Mouse (Mus musculus): ENCODE measurements around the gene Hs6st1. TPM values are rescaled to one million over a fixed set of nuclear protein-coding genes. Genes with fewer than 3 reads are reported as not detected.

Hs6st1 gene
- polyA plus RNA-seq, 1 experiment from 2014 or later = 22.0 TPM

- H3K27ac ChIP-seq = no peak overlapping the region
- H3K4me2 ChIP-seq (replicated peaks) = no peak overlapping the region
- 90% methylated on average over 8 of the region's 8 CpGs for WGBS
- H3K4me1 ChIP-seq = peaks cover 24% of the 10 kb centered on the region
- peaks cover 35% of the 10 kb centered on the region for H3K36me3 ChIP-seq
- no peak overlapping the region for H3K4me3 ChIP-seq
- ATAC-seq (ENCODE audit: low FRiP score) = no peak
- no peak overlapping the region for H3K9ac ChIP-seq
- H3K27me3 ChIP-seq = no peaks in the 10 kb centered on the region
- no peaks in the 10 kb centered on the region for H3K9me3 ChIP-seq (replicated peaks)
Measured at GRCm38 (mm10) chr1:36093741-36094140, 25.5 kb downstream of the Hs6st1 start.

DNA sequence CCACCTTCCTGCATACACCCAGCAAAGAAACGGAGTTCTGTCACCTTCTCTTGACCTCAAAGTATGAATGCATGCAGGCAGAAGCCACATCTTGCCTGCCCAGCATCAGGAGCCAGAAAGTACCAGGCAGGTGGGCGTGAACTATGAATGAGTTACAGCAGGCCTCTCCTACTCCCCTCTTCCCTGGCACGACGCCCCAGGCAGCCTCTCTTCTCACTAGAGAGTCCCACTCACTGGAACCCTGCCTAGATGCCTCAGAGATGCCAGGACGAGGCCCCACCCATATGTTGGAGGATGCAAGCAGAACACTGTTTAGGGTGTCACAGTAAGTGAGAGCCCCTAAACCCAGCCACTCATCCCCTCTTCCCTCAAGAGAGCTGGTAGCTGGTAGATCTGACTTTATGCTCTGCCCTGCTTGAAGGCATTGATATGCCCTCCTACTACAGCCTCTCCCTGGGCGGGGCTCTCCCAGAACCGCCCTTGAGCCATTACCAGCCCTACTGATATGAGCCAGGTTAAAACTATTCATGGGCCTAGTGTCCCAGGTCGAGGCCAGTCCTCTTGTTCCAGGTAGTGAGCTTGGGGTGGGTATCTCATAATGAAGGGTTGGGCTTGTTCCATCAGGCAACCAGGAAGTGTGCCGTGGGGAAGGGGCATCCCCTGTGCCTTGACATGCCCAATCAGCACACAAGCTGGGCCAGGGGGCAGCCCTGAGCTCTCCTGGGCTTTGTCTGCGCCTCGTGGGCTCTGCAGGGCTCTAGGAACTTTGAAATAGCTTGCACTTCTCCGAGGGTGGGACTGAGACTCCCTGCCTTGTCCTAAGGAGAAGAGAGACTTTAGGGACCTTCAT, 27.4 kb downstream of the Hs6st1 start:
- Histone ChIP-seq H3K4me1 (peaks cover 6% of the 10 kb centered on the region; the same call in 1 of the 2 replicates), H3K9ac (no peak overlapping the region), H3K27ac (no peak overlapping the region), H3K4me2 (replicated peaks) (no peak overlapping the region), H3K4me3 (no peak overlapping the region), H3K9me3 (replicated peaks) (no peaks in the 10 kb centered on the region), H3K27me3 (no peaks in the 10 kb centered on the region), H3K36me3 (peaks cover 35% of the 10 kb centered on the region)
- ATAC-seq (ENCODE audit: low FRiP score) = no peak
- 87% methylated on average over 12 of the region's 12 CpGs for WGBS

- Histone ChIP-seq H3K9ac (no peak overlapping the region), H3K27me3 (no peaks in the 10 kb centered on the region), H3K4me3 (no peak overlapping the region), H3K4me2 (replicated peaks) (no peak overlapping the region), H3K4me1 (0 out of 2 replicates have a peak, but pooled peaks cover 2% of the 10 kb centered on the region), H3K36me3 (peaks cover 45% of the 10 kb centered on the region), H3K27ac (no peak overlapping the region), H3K9me3 (replicated peaks) (no peaks in the 10 kb centered on the region)
- no peak for ATAC-seq (ENCODE audit: low FRiP score)
- 93% methylated on average over 4 of the region's 4 CpGs for WGBS
Measured at GRCm38 (mm10) chr1:36098432-36098831, 30.2 kb downstream of the Hs6st1 start.

DNA sequence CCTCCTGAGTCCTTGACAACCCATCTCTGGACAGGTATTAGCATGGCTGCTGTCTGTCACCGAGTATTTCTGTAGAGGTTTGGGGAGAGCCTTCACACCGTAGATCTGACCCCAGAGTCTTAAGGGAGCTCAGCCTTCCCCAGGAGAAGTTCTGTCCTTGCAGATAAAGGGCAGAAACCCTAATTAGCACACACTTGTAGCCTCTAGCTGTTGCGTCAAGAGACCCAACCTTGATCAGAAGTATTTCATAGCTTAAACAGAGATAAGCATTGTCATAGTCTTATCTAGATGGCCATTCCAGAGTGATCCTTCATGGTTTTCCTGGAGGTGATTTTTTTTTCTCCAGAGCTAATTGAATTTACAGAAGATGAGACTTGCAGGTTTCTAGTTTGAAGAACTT, 32.2 kb downstream of the Hs6st1 start:
- Histone ChIP-seq H3K36me3 (peaks cover 46% of the 10 kb centered on the region), H3K9ac (no peak overlapping the region), H3K27me3 (no peaks in the 10 kb centered on the region), H3K27ac (no peak overlapping the region), H3K4me1 (0 out of 2 replicates have a peak, but pooled peaks cover 2% of the 10 kb centered on the region), H3K9me3 (replicated peaks) (no peaks in the 10 kb centered on the region), H3K4me3 (no peak overlapping the region), H3K4me2 (replicated peaks) (no peak overlapping the region)
- no peak for ATAC-seq (ENCODE audit: low FRiP score)
- 90% methylated on average over 3 of the region's 3 CpGs for WGBS

DNA sequence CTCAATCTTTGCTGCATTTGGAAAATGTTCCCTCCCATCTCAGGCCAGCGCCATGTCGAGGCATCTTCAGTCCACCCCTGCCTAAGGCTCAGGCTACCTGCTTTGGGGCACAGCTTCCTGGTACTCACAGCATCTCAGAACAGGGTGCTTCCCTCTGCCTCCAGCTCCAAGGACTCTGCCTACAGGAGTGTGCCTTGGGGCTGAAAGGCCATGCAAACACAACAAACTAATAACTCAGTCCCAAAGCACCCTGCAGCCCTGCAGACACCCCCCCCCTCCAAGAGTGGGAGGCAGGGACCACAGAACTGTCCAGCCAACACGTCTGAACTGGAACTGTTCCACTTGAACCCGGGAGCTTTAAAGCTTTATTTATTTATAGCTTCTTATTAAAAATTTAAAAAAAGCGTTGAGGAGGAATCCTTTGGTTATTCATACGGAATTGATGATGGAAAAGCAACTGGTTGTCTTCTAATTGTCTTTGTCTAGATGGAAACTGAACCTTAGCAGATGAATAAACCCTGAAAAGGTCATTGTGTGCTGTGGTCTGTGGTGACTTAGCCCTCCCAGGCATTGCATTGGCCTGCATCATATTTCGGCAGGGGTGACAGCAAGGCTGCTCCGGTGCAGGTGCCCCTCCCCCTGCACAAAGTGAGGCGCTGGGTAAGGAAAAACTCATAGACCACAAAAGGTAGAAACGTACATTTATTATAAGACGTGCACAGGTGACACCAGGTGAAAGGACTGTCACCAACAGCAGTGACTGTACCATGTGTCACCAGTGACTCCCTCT, 37.9 kb downstream of the Hs6st1 start:
- H3K4me1 ChIP-seq = no peaks in the 10 kb centered on the region
- peaks cover 53% of the 10 kb centered on the region for H3K36me3 ChIP-seq
- H3K27me3 ChIP-seq = no peaks in the 10 kb centered on the region
- H3K4me3 ChIP-seq = no peak overlapping the region
- 86% methylated on average over 11 of the region's 11 CpGs for WGBS
- no peaks in the 10 kb centered on the region for H3K9me3 ChIP-seq (replicated peaks)
- no peak overlapping the region for H3K4me2 ChIP-seq (replicated peaks)
- no peak overlapping the region for H3K27ac ChIP-seq
- no peak for ATAC-seq (ENCODE audit: low FRiP score)
- H3K9ac ChIP-seq = no peak overlapping the region

DNA sequence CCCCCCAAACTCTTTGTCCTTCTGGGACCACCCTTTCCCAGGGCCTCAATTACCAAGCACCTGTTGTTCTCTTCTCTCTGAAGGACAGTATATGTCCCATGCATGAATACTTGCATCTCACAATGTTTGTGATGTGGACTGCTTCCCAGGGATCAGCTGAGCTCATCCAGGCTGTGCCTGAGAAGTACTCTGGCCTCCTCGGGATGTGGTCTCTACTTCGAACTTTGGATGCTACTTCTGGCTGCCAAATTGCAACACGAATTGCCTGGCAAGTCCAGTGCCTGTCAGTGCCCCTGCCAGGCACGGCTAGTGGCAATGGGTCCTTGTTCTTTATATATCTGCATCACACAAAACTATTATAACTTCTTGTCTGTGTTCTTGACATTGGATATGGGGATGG, 41.8 kb downstream of the Hs6st1 start:
- H3K27ac ChIP-seq = no peak overlapping the region
- no peak overlapping the region for H3K4me3 ChIP-seq
- no peaks in the 10 kb centered on the region for H3K9me3 ChIP-seq (replicated peaks)
- H3K36me3 ChIP-seq = peaks cover 19% of the 10 kb centered on the region
- 88% methylated on average over 4 of the region's 4 CpGs for WGBS
- no peaks in the 10 kb centered on the region for H3K4me1 ChIP-seq
- no peak overlapping the region for H3K9ac ChIP-seq
- H3K4me2 ChIP-seq (replicated peaks) = no peak overlapping the region
- no peak for ATAC-seq (ENCODE audit: low FRiP score)
- no peaks in the 10 kb centered on the region for H3K27me3 ChIP-seq

- no peak for ATAC-seq (ENCODE audit: low FRiP score)
- Histone ChIP-seq H3K9me3 (replicated peaks) (no peaks in the 10 kb centered on the region), H3K4me1 (no peaks in the 10 kb centered on the region), H3K36me3 (no peaks in the 10 kb centered on the region), H3K9ac (no peak overlapping the region), H3K4me3 (no peak overlapping the region), H3K27ac (no peak overlapping the region), H3K27me3 (no peaks in the 10 kb centered on the region), H3K4me2 (replicated peaks) (no peak overlapping the region)
- 90% methylated on average over 3 of the region's 3 CpGs for WGBS
Measured at GRCm38 (mm10) chr1:36112665-36113064, 44.5 kb downstream of the Hs6st1 start.

- no peak overlapping the region for H3K4me3 ChIP-seq
- H3K9me3 ChIP-seq (replicated peaks) = no peaks in the 10 kb centered on the region
- H3K4me2 ChIP-seq (replicated peaks) = no peak overlapping the region
- no peaks in the 10 kb centered on the region for H3K36me3 ChIP-seq
- H3K27ac ChIP-seq = no peak overlapping the region
- no peak overlapping the region for H3K9ac ChIP-seq
- H3K4me1 ChIP-seq = no peaks in the 10 kb centered on the region
- H3K27me3 ChIP-seq = no peaks in the 10 kb centered on the region
- 82% methylated on average over 8 of the region's 8 CpGs for WGBS
- ATAC-seq (ENCODE audit: low FRiP score) = no peak
Measured at GRCm38 (mm10) chr1:36113670-36114069, 45.5 kb downstream of the Hs6st1 start.

- Histone ChIP-seq H3K4me2 (replicated peaks) (no peak overlapping the region), H3K27ac (no peak overlapping the region), H3K9ac (no peak overlapping the region), H3K9me3 (replicated peaks) (no peaks in the 10 kb centered on the region), H3K4me1 (no peaks in the 10 kb centered on the region), H3K36me3 (no peaks in the 10 kb centered on the region), H3K27me3 (no peaks in the 10 kb centered on the region), H3K4me3 (no peak overlapping the region)
- 85% methylated on average over 3 of the region's 3 CpGs for WGBS
- ATAC-seq (ENCODE audit: low FRiP score) = no peak
Measured at GRCm38 (mm10) chr1:36114844-36115243, 46.6 kb downstream of the Hs6st1 start.

DNA sequence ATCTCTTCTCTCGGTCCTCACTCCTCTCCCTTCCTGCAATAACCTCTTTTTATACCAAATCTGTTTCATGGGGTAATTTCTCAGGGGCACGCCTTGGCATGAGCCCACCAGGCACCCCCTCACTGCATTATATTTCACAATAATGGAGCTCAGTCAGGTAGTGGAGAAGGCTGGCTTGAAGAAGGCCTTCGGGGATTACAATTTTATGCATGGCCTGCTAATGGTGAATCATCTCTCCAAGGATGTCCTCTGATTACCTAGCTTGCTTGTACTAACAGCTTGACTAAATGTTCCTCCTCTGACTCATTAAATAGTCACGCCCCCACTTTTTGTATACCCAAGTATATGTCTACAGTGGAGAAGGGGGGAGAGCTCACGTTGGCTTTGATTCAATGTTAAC, 48.3 kb downstream of the Hs6st1 start:
- no peaks in the 10 kb centered on the region for H3K27me3 ChIP-seq
- no peaks in the 10 kb centered on the region for H3K9me3 ChIP-seq (replicated peaks)
- no peak overlapping the region for H3K4me3 ChIP-seq
- no peak overlapping the region for H3K9ac ChIP-seq
- H3K4me2 ChIP-seq (replicated peaks) = no peak overlapping the region
- no peak for ATAC-seq (ENCODE audit: low FRiP score)
- no peaks in the 10 kb centered on the region for H3K4me1 ChIP-seq
- no peaks in the 10 kb centered on the region for H3K36me3 ChIP-seq
- no peak overlapping the region for H3K27ac ChIP-seq
- 93% methylated on average over 5 of the region's 5 CpGs for WGBS

- Histone ChIP-seq H3K27me3 (no peaks in the 10 kb centered on the region), H3K4me1 (no peaks in the 10 kb centered on the region), H3K9ac (no peak overlapping the region), H3K9me3 (replicated peaks) (no peaks in the 10 kb centered on the region), H3K27ac (no peak overlapping the region), H3K36me3 (no peaks in the 10 kb centered on the region), H3K4me3 (no peak overlapping the region), H3K4me2 (replicated peaks) (no peak overlapping the region)
- no peak for ATAC-seq (ENCODE audit: low FRiP score)
- WGBS = 79% methylated on average over 9 of the region's 9 CpGs
Measured at GRCm38 (mm10) chr1:36118061-36118685, 50.0 kb downstream of the Hs6st1 start.

DNA sequence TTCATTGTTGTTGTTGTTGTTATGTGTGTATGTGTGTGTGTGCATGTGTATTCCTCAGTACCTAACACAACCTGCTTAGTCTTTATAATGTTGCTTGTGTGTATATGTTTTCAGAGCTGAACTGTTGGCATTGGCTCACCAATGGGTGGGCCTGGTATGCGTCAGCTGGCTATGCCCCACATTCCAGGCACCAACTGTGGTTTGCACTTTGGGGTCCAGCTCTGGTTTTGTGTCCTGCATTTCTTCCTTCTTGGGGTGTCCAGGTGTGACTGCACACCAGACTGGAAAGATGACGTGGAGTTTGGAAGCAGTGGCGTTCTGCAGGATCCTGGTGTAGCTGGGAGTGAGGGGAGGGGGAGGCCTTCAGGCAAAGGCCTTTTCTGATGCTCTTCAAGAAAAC, 50.8 kb downstream of the Hs6st1 start:
- no peak overlapping the region for H3K27ac ChIP-seq
- WGBS = 91% methylated on average over 3 of the region's 3 CpGs
- H3K4me3 ChIP-seq = no peak overlapping the region
- H3K4me1 ChIP-seq = no peaks in the 10 kb centered on the region
- no peak overlapping the region for H3K9ac ChIP-seq
- H3K4me2 ChIP-seq (replicated peaks) = no peak overlapping the region
- no peaks in the 10 kb centered on the region for H3K36me3 ChIP-seq
- ATAC-seq (ENCODE audit: low FRiP score) = no peak
- no peaks in the 10 kb centered on the region for H3K27me3 ChIP-seq
- H3K9me3 ChIP-seq (replicated peaks) = no peaks in the 10 kb centered on the region

Data from hindbrain, embryonic 12.5 days (tissue).